Mouse (Mus musculus): ENCODE results near the gene Klkb1. TPM values are rescaled to one million over a fixed set of nuclear protein-coding genes. Genes with fewer than 3 reads are reported as not detected.

Klkb1 gene
- polyA plus RNA-seq, 1 experiment from 2014 or later: 0.44 TPM

GRCm38 (mm10) chr8:45266993-45267392, 27.7 kb downstream of the Klkb1 start:
- no peak for ATAC-seq (ENCODE audit: insufficient read depth, low FRiP score, low read depth)
- Histone ChIP-seq H3K9me3 (no peaks in the 10 kb centered on the region), H3K4me2 (no peak overlapping the region), H3K9ac (no peak overlapping the region), H3K27me3 (replicated peaks) (no peaks in the 10 kb centered on the region), H3K36me3 (no peaks in the 10 kb centered on the region), H3K4me3 (replicated peaks) (no peak overlapping the region), H3K27ac (no peak overlapping the region), H3K4me1 (no peaks in the 10 kb centered on the region)
- 45% methylated on average over 8 of the region's 8 CpGs for WGBS

GRCm38 (mm10) chr8:45264918-45265317, 29.7 kb downstream of the Klkb1 start:
- Histone ChIP-seq H3K4me2 (no peak overlapping the region), H3K9me3 (no peaks in the 10 kb centered on the region), H3K27me3 (replicated peaks) (no peaks in the 10 kb centered on the region), H3K36me3 (no peaks in the 10 kb centered on the region), H3K4me1 (no peaks in the 10 kb centered on the region), H3K27ac (no peak overlapping the region), H3K4me3 (replicated peaks) (no peak overlapping the region), H3K9ac (no peak overlapping the region)
- WGBS: 75% methylated on average over 4 of the region's 4 CpGs
- no peak for ATAC-seq (ENCODE audit: insufficient read depth, low FRiP score, low read depth)

- no peaks in the 10 kb centered on the region for H3K4me1 ChIP-seq
- WGBS: 84% methylated on average over 3 of the region's 3 CpGs
- ATAC-seq (ENCODE audit: insufficient read depth, low FRiP score, low read depth): no peak
- H3K27ac ChIP-seq: no peak overlapping the region
- H3K27me3 ChIP-seq (replicated peaks): no peaks in the 10 kb centered on the region
- H3K4me3 ChIP-seq (replicated peaks): no peak overlapping the region
- H3K9me3 ChIP-seq: no peaks in the 10 kb centered on the region
- no peak overlapping the region for H3K9ac ChIP-seq
- no peak overlapping the region for H3K4me2 ChIP-seq
- no peaks in the 10 kb centered on the region for H3K36me3 ChIP-seq
Observed at GRCm38 (mm10) chr8:45262851-45263250, 31.8 kb downstream of the Klkb1 start.

- Histone ChIP-seq H3K9me3 (no peaks in the 10 kb centered on the region), H3K27ac (no peak within 1 kb of the TSS), H3K27me3 (replicated peaks) (no peaks in the 10 kb centered on the region), H3K9ac (no peak within 1 kb of the TSS), H3K36me3 (no peaks in the 10 kb centered on the region), H3K4me2 (no peak within 1 kb of the TSS), H3K4me3 (replicated peaks) (no peak within 1 kb of the TSS), H3K4me1 (no peaks in the 10 kb centered on the region)
- WGBS: 66% methylated on average over 10 of the region's 10 CpGs
- ATAC-seq (ENCODE audit: insufficient read depth, low FRiP score, low read depth): no peak
Observed at GRCm38 (mm10) chr8:45261920-45262319, 32.7 kb downstream of the Klkb1 start, which contains the start of gene F11. TSS of gene F11 (minus strand) at chr8:45262031.

- WGBS: 76% methylated on average over 8 of the region's 8 CpGs
- Histone ChIP-seq H3K9ac (no peak overlapping the region), H3K9me3 (no peaks in the 10 kb centered on the region), H3K36me3 (no peaks in the 10 kb centered on the region), H3K4me1 (no peaks in the 10 kb centered on the region), H3K27me3 (replicated peaks) (no peaks in the 10 kb centered on the region), H3K4me2 (no peak overlapping the region), H3K4me3 (replicated peaks) (no peak overlapping the region), H3K27ac (no peak overlapping the region)
- no peak for ATAC-seq (ENCODE audit: insufficient read depth, low FRiP score, low read depth)
Observed at GRCm38 (mm10) chr8:45258421-45258820, 36.2 kb downstream of the Klkb1 start.

GRCm38 (mm10) chr8:45255040-45255439, 39.6 kb downstream of the Klkb1 start:
- no peak for ATAC-seq (ENCODE audit: insufficient read depth, low FRiP score, low read depth)
- H3K4me2 ChIP-seq: no peak overlapping the region
- H3K27ac ChIP-seq: no peak overlapping the region
- no peaks in the 10 kb centered on the region for H3K27me3 ChIP-seq (replicated peaks)
- no peak overlapping the region for H3K4me3 ChIP-seq (replicated peaks)
- H3K4me1 ChIP-seq: no peaks in the 10 kb centered on the region
- WGBS: 84% methylated on average over 12 of the region's 12 CpGs
- H3K36me3 ChIP-seq: no peaks in the 10 kb centered on the region
- no peak overlapping the region for H3K9ac ChIP-seq
- H3K9me3 ChIP-seq: no peaks in the 10 kb centered on the region

GRCm38 (mm10) chr8:45254194-45254842, 40.3 kb downstream of the Klkb1 start:
- H3K4me2 ChIP-seq: no peak overlapping the region
- no peak overlapping the region for H3K9ac ChIP-seq
- ATAC-seq (ENCODE audit: insufficient read depth, low FRiP score, low read depth): no peak
- H3K9me3 ChIP-seq: no peaks in the 10 kb centered on the region
- no peak overlapping the region for H3K27ac ChIP-seq
- no peaks in the 10 kb centered on the region for H3K4me1 ChIP-seq
- no peaks in the 10 kb centered on the region for H3K27me3 ChIP-seq (replicated peaks)
- H3K36me3 ChIP-seq: no peaks in the 10 kb centered on the region
- no peak overlapping the region for H3K4me3 ChIP-seq (replicated peaks)
- WGBS: 72% methylated on average over 8 of the region's 8 CpGs

- Histone ChIP-seq H3K9me3 (no peaks in the 10 kb centered on the region), H3K4me2 (no peak overlapping the region), H3K4me1 (no peaks in the 10 kb centered on the region), H3K27ac (no peak overlapping the region), H3K27me3 (replicated peaks) (no peaks in the 10 kb centered on the region), H3K4me3 (replicated peaks) (no peak overlapping the region), H3K9ac (no peak overlapping the region), H3K36me3 (no peaks in the 10 kb centered on the region)
- no peak for ATAC-seq (ENCODE audit: insufficient read depth, low FRiP score, low read depth)
- WGBS: 90% methylated on average over 1 of the region's 1 CpGs
Observed at GRCm38 (mm10) chr8:45253586-45253985, 41.1 kb downstream of the Klkb1 start.

GRCm38 (mm10) chr8:45253111-45253510, 41.5 kb downstream of the Klkb1 start:
- Histone ChIP-seq H3K36me3 (no peaks in the 10 kb centered on the region), H3K4me2 (no peak overlapping the region), H3K4me3 (replicated peaks) (no peak overlapping the region), H3K27ac (no peak overlapping the region), H3K9me3 (no peaks in the 10 kb centered on the region), H3K27me3 (replicated peaks) (no peaks in the 10 kb centered on the region), H3K9ac (no peak overlapping the region), H3K4me1 (no peaks in the 10 kb centered on the region)
- ATAC-seq (ENCODE audit: insufficient read depth, low FRiP score, low read depth): no peak
- 40% methylated on average over 2 of the region's 2 CpGs for WGBS

GRCm38 (mm10) chr8:45246307-45246706, 48.4 kb downstream of the Klkb1 start:
- H3K27me3 ChIP-seq (replicated peaks): no peaks in the 10 kb centered on the region
- WGBS: 67% methylated on average over 7 of the region's 7 CpGs
- H3K9ac ChIP-seq: no peak overlapping the region
- no peaks in the 10 kb centered on the region for H3K4me1 ChIP-seq
- no peak for ATAC-seq (ENCODE audit: insufficient read depth, low FRiP score, low read depth)
- H3K9me3 ChIP-seq: no peaks in the 10 kb centered on the region
- no peak overlapping the region for H3K27ac ChIP-seq
- H3K4me2 ChIP-seq: no peak overlapping the region
- H3K4me3 ChIP-seq (replicated peaks): no peak overlapping the region
- no peaks in the 10 kb centered on the region for H3K36me3 ChIP-seq

GRCm38 (mm10) chr8:45239363-45239762, 55.3 kb downstream of the Klkb1 start:
- H3K36me3 ChIP-seq: no peaks in the 10 kb centered on the region
- H3K27me3 ChIP-seq (replicated peaks): no peaks in the 10 kb centered on the region
- H3K4me2 ChIP-seq: no peak overlapping the region
- ATAC-seq (ENCODE audit: insufficient read depth, low FRiP score, low read depth): no peak
- no peaks in the 10 kb centered on the region for H3K9me3 ChIP-seq
- H3K9ac ChIP-seq: no peak overlapping the region
- no peak overlapping the region for H3K4me3 ChIP-seq (replicated peaks)
- WGBS: 74% methylated on average over 8 of the region's 8 CpGs
- H3K27ac ChIP-seq: no peak overlapping the region
- H3K4me1 ChIP-seq: peaks cover 3% of the 10 kb centered on the region; the same call in 1 of the 2 replicates

GRCm38 (mm10) chr8:45238282-45238681, 56.4 kb downstream of the Klkb1 start:
- ATAC-seq (ENCODE audit: insufficient read depth, low FRiP score, low read depth): no peak

More at GRCm38 (mm10) chr8:45238282-45238681, 56.4 kb downstream of the Klkb1 start:
- Histone ChIP-seq H3K36me3 (no peaks in the 10 kb centered on the region), H3K27ac (no peak overlapping the region), H3K27me3 (replicated peaks) (no peaks in the 10 kb centered on the region), H3K9me3 (no peaks in the 10 kb centered on the region), H3K4me2 (no peak overlapping the region), H3K9ac (no peak overlapping the region), H3K4me3 (replicated peaks) (no peak overlapping the region), H3K4me1 (peaks cover 3% of the 10 kb centered on the region; the same call in 1 of the 2 replicates)
- WGBS: 24% methylated on average over 3 of the region's 3 CpGs
